Mouse (Mus musculus) erythroblast, embryonic 14.5 days (primary cell): ENCODE results near the gene Gm4881.

Experiments
- GATA1 ChIP-seq: IDR thresholded peaks from 2 replicates; pipeline ENCODE4 v1.6.1; 2012; ENCODE audit warnings: low read length, inconsistent platforms, mixed read lengths
- TAL1 ChIP-seq: IDR thresholded peaks from 3 replicates; pipeline ENCODE4 v1.6.1; 2012; ENCODE audit warnings: low read length, inconsistent platforms, mixed read lengths

DNA sequence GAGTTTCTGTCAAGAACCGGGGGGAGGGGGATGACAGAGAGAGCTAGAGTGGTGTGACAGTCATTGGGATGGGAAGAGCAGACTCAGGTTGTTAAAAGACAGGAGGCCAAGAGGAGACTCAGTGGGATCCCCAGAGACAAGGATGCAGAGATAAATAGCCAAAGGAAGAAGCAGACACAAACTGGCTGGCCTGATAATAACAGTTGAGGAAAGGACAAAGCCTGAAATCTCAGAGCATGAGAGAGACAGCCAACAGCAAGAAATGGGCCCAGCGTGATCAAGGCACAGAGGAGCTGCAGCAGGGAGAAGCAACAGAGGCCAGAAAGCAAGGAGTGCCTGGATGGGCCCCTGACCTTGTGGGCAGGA, 42.0 kb downstream of the Gm4881 start:
- TF ChIP-seq GATA1 = no peak
- no peak for TF ChIP-seq TAL1
